Mouse (Mus musculus): ENCODE results near the gene Nup85. TPM values are rescaled to one million over a fixed set of nuclear protein-coding genes. Genes with fewer than 3 reads are reported as not detected.

The Nup85 gene
- total and polyA plus RNA-seq, 3 experiments: 282 to 326 (median 290) TPM

- H3K4me1 ChIP-seq (ENCODE audit: control insufficient read depth in 1 of 2, insufficient read depth in 2 of 2): peaks cover 31 to 54% of the 10 kb centered on the region in 2 experiments
- H3K9me3 ChIP-seq (replicated peaks; ENCODE audit: low read length): no peaks in the 10 kb centered on the region
- dilution Hi-C loops (cut with MboI; ENCODE audit: extremely low pct_ligation_motif_present, extremely low pct_unique_long_range_greater_than_20kb, low sequenced_read_pairs): no loop called here
These were observed 65.7 kb downstream of the Nup85 start for GRCm38 (mm10) chr11:115629734-115630531.

GRCm38 (mm10) chr11:115630532-115631504 is 66.6 kb downstream of the Nup85 start:
- peaks cover 0 to 4% of the 10 kb centered on the region in 2 experiments for H3K36me3 ChIP-seq (replicated peaks in 1 of 2; ENCODE audit: control insufficient read depth in 1 of 2, insufficient read depth in 1 of 2, low read length in 1 of 2)
- peaks cover 31 to 56% of the 10 kb centered on the region in 2 experiments for H3K4me1 ChIP-seq (ENCODE audit: control insufficient read depth in 1 of 2, insufficient read depth in 2 of 2)
- H3K79me2 ChIP-seq (replicated peaks; ENCODE audit: control insufficient read depth, extremely low read depth, insufficient read depth, poor library complexity, severe bottlenecking): peaks cover 21% of the 10 kb centered on the region
- DNase-seq (ENCODE audit: extremely low read depth): peak; percentile 100
- H3K4me3 ChIP-seq (replicated peaks in 1 of 3; ENCODE audit: low read depth in 2 of 3, low read length in 2 of 3, poor library complexity in 1 of 3): peak overlapping the region; percentile 22 to 38 (median 36)
- H3K27me3 ChIP-seq (replicated peaks): no peaks in the 10 kb centered on the region
- in situ Hi-C loops (cut with MboI; ENCODE audit: low pct_ligation_motif_present, low pct_unique_long_range_greater_than_20kb, low sequenced_read_pairs) (loop anchor here (25.0 kb wide), 1 partner anchor 781 kb away; the partner anchor contains the start of gene Rnf157), dilution Hi-C loops (cut with MboI; ENCODE audit: extremely low pct_ligation_motif_present, extremely low pct_unique_long_range_greater_than_20kb, low sequenced_read_pairs) (no loop called here)
- peak overlapping the region; percentile 45 for H3K4me2 ChIP-seq (ENCODE audit: insufficient read depth, low read depth, poor library complexity, severe bottlenecking)
- peak overlapping the region; percentile 70 for H3K9ac ChIP-seq (ENCODE audit: insufficient read depth, low read depth)
- peak overlapping the region; percentile 98 for H3K27ac ChIP-seq (ENCODE audit: insufficient read depth, low read depth)
- no peaks in the 10 kb centered on the region for H3K9me3 ChIP-seq (replicated peaks; ENCODE audit: low read length)
- TF ChIP-seq RAD21 (IDR thresholded peaks at IDR 0.05; ENCODE audit: low read depth, low read length) (no peak; the same call in none of the 2 replicates), IRF4 (IDR thresholded peaks at IDR 0.05; ENCODE audit: low read depth, low read length) (peak; percentile 99), TBP (conservative IDR thresholded peaks at IDR 0.05; ENCODE audit: low read depth, low read length) (peak; percentile 91), NELFE (IDR thresholded peaks at IDR 0.05; ENCODE audit: low read depth, low read length) (no peak; the same call in 1 of the 2 replicates), NRF1 (IDR thresholded peaks at IDR 0.05; ENCODE audit: low read depth, low read length) (0 out of 2 replicates have a peak, but pooled peaks have one; percentile 13), CTCF (conservative IDR thresholded peaks at IDR 0.05 in 1 of 2, IDR thresholded peaks at IDR 0.05 in 1 of 2; ENCODE audit: low read depth in 2 of 2, low read length in 2 of 2) (no peak), USF1 (IDR thresholded peaks at IDR 0.05; ENCODE audit: low read depth, low read length) (peak; percentile 27; the same call in 1 of the 2 replicates), ZNF384 (IDR thresholded peaks at IDR 0.05; ENCODE audit: low read depth, low read length) (peak; percentile 99), EP300 (IDR thresholded peaks at IDR 0.05; ENCODE audit: low read length) (peak; percentile 100), JUN (IDR thresholded peaks at IDR 0.05; ENCODE audit: insufficient read depth, low read depth, low read length) (peak; percentile 100), MYC (IDR thresholded peaks at IDR 0.05; ENCODE audit: low read depth, low read length) (peak; percentile 93), TCF12 (IDR thresholded peaks at IDR 0.05; ENCODE audit: low read depth, low read length) (peak; percentile 99), RCOR1 (conservative IDR thresholded peaks at IDR 0.05; ENCODE audit: low read depth, low read length) (peak; percentile 87; the same call in 1 of the 2 replicates), ELF1 (IDR thresholded peaks at IDR 0.05; ENCODE audit: low read depth, low read length) (peak; percentile 52; the same call in 1 of the 2 replicates), PAX5 (IDR thresholded peaks at IDR 0.05; ENCODE audit: low read length) (no peak), MAZ (IDR thresholded peaks at IDR 0.05; ENCODE audit: low read depth, low read length) (peak; percentile 95), HCFC1 (IDR thresholded peaks at IDR 0.05; ENCODE audit: low read depth, low read length) (no peak; the same call in 1 of the 2 replicates), SMC3 (IDR thresholded peaks at IDR 0.05; ENCODE audit: low read depth, low read length) (no peak)

More at GRCm38 (mm10) chr11:115629734-115630531, 65.7 kb downstream of the Nup85 start:
- H3K9ac ChIP-seq (ENCODE audit: insufficient read depth, low read depth): peak overlapping the region; percentile 14
- H3K4me3 ChIP-seq (replicated peaks in 1 of 3; ENCODE audit: low read depth in 2 of 3, low read length in 2 of 3, poor library complexity in 1 of 3): no peak overlapping the region
- in situ Hi-C loops (cut with MboI; ENCODE audit: low pct_ligation_motif_present, low pct_unique_long_range_greater_than_20kb, low sequenced_read_pairs): loop anchor here (25.0 kb wide), 1 partner anchor 782 kb away; the partner anchor contains the start of gene Rnf157
- no peak overlapping the region; the same call in 1 of the 2 replicates for H3K4me2 ChIP-seq (ENCODE audit: insufficient read depth, low read depth, poor library complexity, severe bottlenecking)
- peak overlapping the region; percentile 95 for H3K27ac ChIP-seq (ENCODE audit: insufficient read depth, low read depth)
- H3K27me3 ChIP-seq (replicated peaks): no peaks in the 10 kb centered on the region
- peaks cover 3 to 13% of the 10 kb centered on the region in 2 experiments for H3K36me3 ChIP-seq (replicated peaks in 1 of 2; ENCODE audit: control insufficient read depth in 1 of 2, insufficient read depth in 1 of 2, low read length in 1 of 2)
- peak; percentile 83 for DNase-seq (ENCODE audit: extremely low read depth)
- peak; percentile 34; the same call in 1 of the 2 replicates for TF ChIP-seq TCF12 (IDR thresholded peaks at IDR 0.05; ENCODE audit: low read depth, low read length)
- no peak for TF ChIP-seq MYC (IDR thresholded peaks at IDR 0.05; ENCODE audit: low read depth, low read length)
- TF ChIP-seq E2F4 (IDR thresholded peaks at IDR 0.05; ENCODE audit: insufficient replicate concordance, low read depth, low read length): no peak
- TF ChIP-seq RAD21 (IDR thresholded peaks at IDR 0.05; ENCODE audit: low read depth, low read length): no peak
- no peak; the same call in 1 of the 2 replicates for TF ChIP-seq POLR2AphosphoS2 (IDR thresholded peaks at IDR 0.05; ENCODE audit: low read depth, low read length)
- 0 out of 2 replicates have a peak, but pooled peaks have one; percentile 12 for TF ChIP-seq ETS1 (conservative IDR thresholded peaks at IDR 0.05; ENCODE audit: low read depth, low read length)
- TF ChIP-seq BHLHE40 (IDR thresholded peaks at IDR 0.05; ENCODE audit: low read depth, low read length): peak; percentile 39; the same call in 1 of the 2 replicates
- TF ChIP-seq TBP (conservative IDR thresholded peaks at IDR 0.05; ENCODE audit: low read depth, low read length): no peak
- TF ChIP-seq NELFE (IDR thresholded peaks at IDR 0.05; ENCODE audit: low read depth, low read length): no peak
- TF ChIP-seq SIN3A (IDR thresholded peaks at IDR 0.05; ENCODE audit: low read length): no peak
- TF ChIP-seq NRF1 (IDR thresholded peaks at IDR 0.05; ENCODE audit: low read depth, low read length): no peak
- TF ChIP-seq HCFC1 (IDR thresholded peaks at IDR 0.05; ENCODE audit: low read depth, low read length): no peak
- no peak for TF ChIP-seq UBTF (IDR thresholded peaks at IDR 0.05; ENCODE audit: low read depth, low read length)
- TF ChIP-seq IRF4 (IDR thresholded peaks at IDR 0.05; ENCODE audit: low read depth, low read length): peak; percentile 72; the same call in 1 of the 2 replicates
- peak; percentile 31; the same call in 1 of the 2 replicates for TF ChIP-seq JUN (IDR thresholded peaks at IDR 0.05; ENCODE audit: insufficient read depth, low read depth, low read length)
- TF ChIP-seq CHD1 (IDR thresholded peaks at IDR 0.05; ENCODE audit: low read depth, low read length): no peak
- no peak for TF ChIP-seq ZKSCAN1 (IDR thresholded peaks at IDR 0.05; ENCODE audit: borderline replicate concordance, low read depth, low read length)
- TF ChIP-seq POLR2A (IDR thresholded peaks at IDR 0.05; ENCODE audit: low read depth, low read length): peak; percentile 13; the same call in 1 of the 2 replicates
- TF ChIP-seq JUND (conservative IDR thresholded peaks at IDR 0.05; ENCODE audit: low read depth, low read length): peak; percentile 42
- no peak for TF ChIP-seq RCOR1 (conservative IDR thresholded peaks at IDR 0.05; ENCODE audit: low read depth, low read length)
- TF ChIP-seq EP300 (IDR thresholded peaks at IDR 0.05; ENCODE audit: low read length): peak; percentile 11; the same call in 1 of the 2 replicates
- H3K79me2 ChIP-seq (replicated peaks; ENCODE audit: control insufficient read depth, extremely low read depth, insufficient read depth, poor library complexity, severe bottlenecking): peaks cover 30% of the 10 kb centered on the region

Data from CH12.LX (cell line).